Mouse (Mus musculus) frontal cortex, postnatal 14 days (tissue): ENCODE results near the gene Eif1b.
"Not testable (repeated sequence)": the region's sequence is repeated elsewhere in the genome, so short reads cannot be mapped to it uniquely, and the experiment has no call there.

Experiments
- DNase-seq, 2 experiments: peaks; one replicate each; pipeline ENCODE4 v3.0.0; 2022; ENCODE audit warnings: low spot score in 2 of 2

Eif1b gene

DNA sequence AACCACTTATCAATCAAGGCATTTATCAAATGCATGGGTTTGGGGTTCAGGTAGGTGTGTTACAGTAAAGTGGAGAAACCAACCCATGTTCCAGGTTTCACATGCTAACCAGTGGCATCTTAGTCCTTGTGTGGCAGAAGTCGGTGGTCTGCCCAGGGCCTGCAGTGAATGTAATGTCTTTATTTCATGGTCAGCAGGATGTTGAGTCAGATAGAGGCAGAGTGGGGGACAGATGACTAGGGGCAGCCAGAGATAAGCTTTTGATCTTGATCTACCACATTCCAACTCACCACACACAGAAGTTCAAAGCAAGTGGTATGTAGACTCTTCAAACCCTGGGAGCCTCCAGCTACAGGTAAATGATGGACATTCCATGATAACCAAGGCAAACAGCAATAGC, 29.1 kb downstream of the Eif1b start:
- no peak for DNase-seq

DNA sequence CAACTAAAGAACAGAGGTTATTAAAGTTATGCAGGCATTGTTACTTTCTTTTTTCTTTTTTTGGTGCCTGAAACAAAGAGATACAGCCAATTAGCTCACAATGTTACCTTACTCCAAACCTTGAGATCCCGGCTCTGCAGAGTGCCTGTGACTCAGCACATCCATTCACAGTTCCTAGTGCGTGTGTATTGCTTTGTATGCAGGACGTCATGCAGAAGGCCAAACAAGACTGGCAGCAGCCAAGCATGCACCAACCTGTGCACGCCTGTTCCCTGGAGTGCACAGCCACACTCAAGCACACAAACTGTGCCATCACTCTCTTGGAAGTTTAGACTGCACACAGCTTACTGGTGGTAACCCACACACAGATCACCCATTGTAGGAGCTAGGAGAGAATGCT, 35.2 kb downstream of the Eif1b start:
- DNase-seq: no peak

DNA sequence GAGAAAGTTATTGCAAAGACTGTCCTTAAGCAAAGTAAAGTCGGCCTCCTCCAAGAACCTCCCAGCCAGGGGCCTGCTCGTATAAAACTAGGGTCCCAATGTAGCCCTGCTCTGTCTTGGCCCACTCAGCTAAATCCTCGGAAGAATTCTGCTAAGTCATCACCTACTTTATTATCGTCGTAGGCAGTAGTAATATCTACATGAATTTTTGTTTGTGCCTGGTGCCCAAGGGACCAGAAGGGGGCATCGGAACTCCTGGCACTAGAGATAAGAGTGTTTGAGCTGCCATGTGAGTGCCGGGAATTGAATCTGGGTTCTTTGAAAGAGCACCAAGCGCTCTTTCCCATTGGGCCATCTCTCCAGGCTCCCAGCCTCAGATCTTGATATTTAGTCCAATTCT, 35.9 kb downstream of the Eif1b start:
- no peak for DNase-seq

DNA sequence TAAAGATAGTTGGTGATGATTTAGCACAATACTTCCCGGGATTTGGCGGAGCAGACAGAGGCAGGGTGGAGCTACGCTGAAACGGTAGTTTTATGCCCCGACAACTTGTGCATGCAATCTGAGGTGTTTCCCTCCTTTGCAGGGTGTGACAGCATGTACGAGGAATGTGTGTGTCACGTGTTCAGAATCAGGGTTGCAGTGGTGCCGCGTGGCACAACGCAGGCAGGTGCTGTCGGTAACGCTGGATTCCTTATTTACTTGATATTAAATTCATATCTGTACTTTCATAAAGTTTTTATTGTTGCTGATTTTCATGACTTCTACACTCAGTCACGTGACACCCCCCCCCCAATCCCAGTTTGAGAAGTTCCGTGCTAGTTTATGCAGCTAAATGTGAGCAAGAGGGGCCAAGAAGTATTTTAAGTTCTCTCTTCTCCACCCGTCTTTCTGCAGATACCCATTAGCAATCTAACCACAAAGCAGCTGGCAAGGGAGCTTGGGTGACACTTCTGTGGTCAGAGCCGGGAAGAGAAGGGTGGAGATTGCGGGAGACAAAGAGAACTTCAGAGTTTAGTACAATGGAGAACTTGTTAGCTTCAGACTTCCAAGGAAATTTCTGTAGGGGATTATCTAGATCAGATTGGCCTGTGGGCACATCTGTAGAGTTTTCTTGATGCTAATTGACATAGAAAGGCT, 36.9 kb downstream of the Eif1b start:
- DNase-seq: no peak

DNA sequence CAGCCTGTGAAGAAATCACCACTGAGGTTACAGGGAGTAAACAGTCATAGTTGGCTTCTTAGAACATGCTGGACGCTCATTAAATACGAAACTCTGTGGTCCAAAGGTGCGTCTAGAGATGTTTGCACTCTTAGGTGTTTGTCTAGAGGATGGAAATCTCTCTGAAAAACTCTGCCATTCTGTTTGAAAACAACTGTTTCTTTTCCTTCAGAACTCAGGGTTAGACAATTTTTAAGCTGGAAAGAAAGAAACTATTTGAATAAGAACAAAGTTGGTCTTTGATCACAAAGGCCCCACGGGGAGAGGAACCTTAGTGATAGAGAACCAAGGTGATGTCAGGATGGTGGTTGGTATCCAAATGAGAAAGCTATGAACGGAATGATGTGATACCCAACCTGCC, 38.4 kb downstream of the Eif1b start:
- no peak for DNase-seq

DNA sequence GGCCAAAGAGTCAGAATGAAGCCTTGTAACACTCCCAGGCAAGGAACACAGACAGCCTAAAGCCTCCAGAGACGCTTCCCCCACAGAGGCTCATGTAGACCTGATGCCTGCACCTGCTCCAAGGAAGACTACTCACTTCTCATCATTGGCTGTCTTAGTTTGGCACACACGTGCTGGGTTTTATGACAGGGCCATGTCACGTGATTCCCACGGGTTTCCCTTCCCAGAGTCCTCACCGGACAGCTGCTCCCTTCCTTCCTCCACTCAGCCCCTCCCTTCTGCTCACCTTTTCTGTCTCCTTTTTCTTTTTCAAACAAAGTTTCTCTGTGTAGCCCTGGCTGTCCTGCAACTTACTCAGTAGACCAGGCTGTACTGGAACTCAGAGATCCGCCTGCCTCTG, 40.0 kb downstream of the Eif1b start:
- no peak for DNase-seq

DNA sequence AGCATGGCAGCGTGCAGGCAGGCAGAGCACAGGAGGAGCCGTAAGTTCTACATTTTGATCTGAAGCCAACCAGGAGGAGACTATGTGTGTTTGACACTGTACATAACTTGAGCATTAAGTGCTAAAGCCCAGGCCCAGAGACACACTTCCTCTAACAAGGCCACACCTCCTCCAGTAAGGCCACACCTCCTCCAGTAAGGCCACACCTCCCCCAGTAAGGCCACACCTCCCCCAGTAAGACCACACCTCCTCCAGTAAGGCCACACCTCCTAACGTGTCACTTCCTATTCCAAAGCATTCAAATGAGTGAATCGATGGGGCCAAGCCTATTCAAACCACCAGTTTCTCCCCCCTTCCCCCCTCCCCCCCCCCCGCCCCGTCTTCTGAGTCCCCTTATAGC, 40.7 kb downstream of the Eif1b start:
- no peak for DNase-seq

DNA sequence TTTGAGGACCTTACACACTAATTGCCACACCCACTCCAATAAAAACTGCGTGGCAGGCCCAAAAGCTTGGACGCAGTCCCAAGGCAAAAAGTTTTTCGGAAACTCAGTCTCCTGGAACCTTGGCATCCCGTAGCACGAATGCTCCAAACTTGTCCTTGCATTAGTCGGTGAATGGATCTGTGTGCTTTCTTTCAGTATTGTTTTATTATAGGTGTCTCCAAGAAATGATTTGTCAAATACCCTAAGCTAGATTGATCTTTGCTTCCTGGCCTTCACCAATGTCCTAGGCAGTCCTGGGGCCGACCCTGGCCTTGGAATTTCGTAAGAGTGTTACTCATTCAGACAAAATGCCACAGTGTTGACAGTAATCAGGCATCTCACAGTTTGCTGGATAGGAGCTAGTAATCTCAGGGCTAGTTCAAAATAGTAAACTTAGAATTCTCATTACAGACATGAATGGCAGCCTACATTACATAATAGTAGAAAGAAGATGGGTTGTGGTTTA, 41.5 kb downstream of the Eif1b start:
- DNase-seq: not testable (repeated sequence)

DNA sequence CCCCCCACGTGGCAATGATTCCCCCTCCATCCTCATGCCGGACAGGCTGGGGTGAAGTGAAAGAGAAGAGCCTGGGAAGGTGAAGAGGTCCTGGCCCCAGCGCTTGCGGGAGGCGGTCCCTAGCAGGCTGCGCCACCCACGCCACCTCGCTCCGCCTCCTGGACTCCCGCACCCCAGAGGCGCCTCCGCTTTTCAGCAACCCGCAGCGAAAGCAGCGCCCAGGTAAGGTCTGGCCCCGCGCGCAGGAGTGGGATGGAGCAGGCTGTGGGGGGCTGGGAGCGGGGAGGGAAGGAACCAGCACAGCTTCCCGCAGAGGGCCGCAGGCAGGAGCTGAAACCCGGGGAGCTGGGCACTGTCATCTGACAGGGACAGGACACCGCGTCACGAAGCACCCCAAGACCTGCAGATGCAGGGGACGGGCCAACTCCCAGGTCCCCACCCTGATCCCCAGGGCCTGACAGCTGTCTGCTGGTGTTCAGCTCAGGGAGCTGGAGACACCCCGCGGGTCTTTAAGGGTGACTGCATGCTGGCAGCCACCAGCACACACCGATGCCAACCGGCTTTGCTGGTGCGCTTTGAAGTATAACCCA, 47.7 kb downstream of the Eif1b start, which contains the start of gene Entpd3:
Entpd3 (plus strand) TSS at position 157 of the 590 bp plus-strand sequence.
- peak in 1 of 2 experiments; percentile 20 for DNase-seq

DNA sequence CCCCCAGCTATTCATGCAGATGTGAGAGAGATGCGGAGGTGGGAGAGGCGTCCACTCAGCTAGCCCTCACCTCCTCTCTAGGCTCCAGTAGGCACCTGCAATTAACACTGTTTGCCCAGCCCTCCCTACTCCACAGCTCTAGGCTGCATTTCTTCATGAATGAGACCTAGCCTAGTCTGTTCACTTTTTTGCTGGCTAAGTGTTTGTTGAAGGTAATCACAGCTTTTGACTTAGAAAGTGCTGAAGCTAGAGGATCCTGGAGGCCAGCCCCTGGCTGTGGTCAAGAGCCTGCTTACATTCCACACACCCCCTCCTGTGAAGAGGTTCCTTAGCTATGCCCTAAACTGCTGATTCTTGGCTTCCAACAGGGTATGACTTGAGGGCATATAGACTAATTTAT, 49.4 kb downstream of the Eif1b start:
- DNase-seq: no peak

DNA sequence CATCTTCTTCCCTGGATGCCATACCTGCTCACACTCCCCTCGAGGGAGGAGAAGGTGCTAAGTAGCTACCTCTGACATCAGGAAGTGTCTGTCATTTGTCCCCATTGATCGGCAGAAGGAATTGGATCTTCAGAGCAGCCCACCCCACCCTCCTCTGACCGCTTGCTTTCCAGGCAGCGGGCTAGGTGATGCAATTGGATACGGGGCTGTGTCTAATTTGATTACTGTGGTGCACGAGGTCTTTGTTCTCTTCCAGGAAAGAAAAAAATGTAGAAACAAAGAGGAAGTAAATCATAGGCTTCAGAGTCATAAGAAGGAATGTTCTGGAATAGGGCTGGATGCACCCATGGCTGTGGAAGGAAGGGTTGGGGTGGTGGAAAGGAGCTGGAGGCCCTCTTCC, 50.2 kb downstream of the Eif1b start:
- no peak for DNase-seq
